Mouse (Mus musculus) ES-Bruce4 (cell line): ENCODE measurements around the gene Kcna6.

Experiments used
- CTCF ChIP-seq: IDR thresholded peaks from one replicate; pipeline ENCODE4 v1.8.1; 2011; ENCODE audit warnings: low read depth, low read length
- EP300 ChIP-seq: IDR thresholded peaks from 2 replicates; pipeline ENCODE4 v1.6.1; 2011; ENCODE audit warnings: low read depth, low read length; ENCODE audit not compliant: insufficient read depth
- POLR2A ChIP-seq: IDR thresholded peaks from one replicate; pipeline ENCODE4 v1.8.1; 2011; ENCODE audit warnings: low read length; ENCODE audit not compliant: insufficient read depth

- TF ChIP-seq POLR2A (no peak), CTCF (no peak), EP300 (no peak)
Observed at GRCm38 (mm10) chr6:126742610-126743009, 2.1 kb upstream of the Kcna6 start.
